Mouse (Mus musculus) cerebellum, postnatal 25 days (tissue): Measurements from ENCODE around the gene Cox11.

ENCODE experiments used
- DNase-seq, 2 experiments: peaks; one replicate each; pipeline ENCODE4 v3.0.0; 2021; ENCODE audit warnings: mixed read lengths in 2 of 2

The Cox11 gene

DNA sequence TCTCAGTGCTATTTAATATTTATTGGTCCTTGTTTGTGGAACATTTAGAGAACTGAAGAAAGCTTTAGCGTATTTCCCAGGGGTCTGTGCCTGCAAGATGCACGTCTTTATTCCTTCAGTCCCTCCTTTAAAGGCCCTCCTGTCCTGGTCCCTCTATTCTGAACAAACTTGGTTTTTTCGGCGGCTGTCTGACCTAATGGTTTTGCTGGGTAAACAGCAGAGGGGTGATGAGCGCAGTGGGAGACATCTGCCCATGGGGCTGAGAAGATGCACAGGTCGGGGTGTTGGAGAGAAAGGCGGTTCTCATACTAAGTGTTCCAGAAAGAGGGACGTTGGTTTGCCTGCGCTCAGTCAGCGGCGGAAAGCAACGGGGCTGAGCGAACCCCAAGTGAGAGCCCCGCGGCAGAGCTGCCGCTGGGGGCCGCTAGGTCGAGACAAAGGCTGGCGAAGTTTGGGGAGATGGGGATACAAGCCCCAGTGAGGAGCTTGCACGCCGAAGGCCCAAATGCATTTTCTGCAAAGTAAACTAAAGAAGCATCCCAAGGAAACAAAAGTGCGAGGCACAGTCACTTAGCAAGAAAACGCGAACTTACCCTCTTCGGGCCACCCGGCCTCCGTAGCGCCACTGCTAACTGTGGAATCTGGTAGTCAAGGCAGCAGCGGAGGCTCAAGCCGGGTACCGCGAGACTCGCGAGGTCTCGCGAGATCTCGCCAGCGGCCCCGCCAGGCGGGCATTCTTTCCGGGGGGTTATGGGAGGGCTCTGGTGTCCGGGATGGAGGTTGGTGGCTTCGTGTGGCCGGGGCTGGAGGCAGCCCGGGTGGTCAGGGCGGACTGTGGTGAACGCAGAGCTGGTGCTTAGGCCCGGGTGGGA lies at the start of gene Cox11, which contains the start of gene Stxbp4:
Gene Cox11 (plus strand): TSS at position 734 of the 872 bp plus-strand sequence.
Gene Stxbp4 (minus strand): TSS at position 645 of the 872 bp plus-strand sequence.
- DNase-seq = peak; percentile 96 to 98

DNA sequence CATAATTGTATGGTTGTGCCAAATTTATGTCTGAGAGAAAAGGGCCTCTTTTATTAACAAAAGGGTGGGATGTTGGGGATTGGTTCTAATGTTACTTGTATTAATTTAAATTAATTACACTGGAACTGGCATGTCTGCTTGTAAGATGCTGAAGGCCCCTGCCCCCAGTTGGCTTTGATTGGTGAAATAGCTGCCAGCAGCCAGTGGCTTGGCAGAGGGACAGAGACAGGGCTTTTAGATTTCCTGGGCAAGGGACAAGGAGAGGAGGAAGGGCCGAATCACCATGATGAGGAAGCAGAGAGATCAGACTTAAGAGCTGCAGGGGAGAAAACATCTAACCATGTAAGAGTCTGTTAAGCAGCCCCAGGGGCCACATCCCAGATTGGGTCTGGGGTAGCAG lies 47.0 kb upstream of the Cox11 start:
- no peak for DNase-seq

DNA sequence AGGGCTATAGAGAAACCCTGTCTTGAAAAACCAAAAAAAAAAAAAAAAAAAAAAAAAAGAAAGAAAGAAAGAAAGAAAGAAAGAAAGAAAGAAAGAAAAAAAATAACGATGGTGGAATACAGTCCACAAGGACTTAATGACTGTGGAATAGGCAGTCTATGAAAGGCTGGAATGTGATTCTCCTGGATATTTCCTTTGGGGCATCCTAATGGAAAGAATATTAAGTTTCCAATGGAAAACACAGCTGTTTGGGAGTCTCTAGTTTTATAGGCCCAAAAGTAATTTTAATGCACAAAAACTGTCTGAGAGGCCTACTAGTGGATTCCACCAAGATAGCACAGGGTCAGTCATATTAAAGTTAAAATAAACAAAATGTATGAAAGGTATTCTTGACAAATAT lies 42.1 kb upstream of the Cox11 start:
- DNase-seq = no peak

GRCm38 (mm10) chr11:90603066-90603465 lies 34.9 kb upstream of the Cox11 start:
- no peak for DNase-seq

DNA sequence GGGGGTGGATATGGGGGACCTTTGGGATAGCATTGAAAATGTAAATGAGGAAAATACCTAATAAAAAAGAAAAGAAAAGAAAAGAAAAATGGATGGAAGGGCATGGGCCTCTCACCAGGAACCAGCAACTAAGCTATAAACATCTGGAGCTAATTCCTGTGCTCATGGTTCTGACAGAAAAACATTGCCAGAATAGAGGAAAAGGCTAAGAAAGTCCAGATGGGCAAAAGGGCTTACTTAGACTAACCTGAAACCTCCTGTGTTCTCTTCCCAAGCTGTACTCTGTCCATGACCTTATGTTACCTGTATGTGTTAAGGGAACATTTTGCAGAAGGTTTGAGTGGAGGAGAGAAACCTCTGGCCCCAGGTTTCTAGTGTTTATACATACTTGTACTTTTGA lies 25.9 kb upstream of the Cox11 start:
- no peak for DNase-seq

GRCm38 (mm10) chr11:90614743-90615142 lies 23.2 kb upstream of the Cox11 start:
- DNase-seq = no peak

- DNase-seq = no peak
Measured at GRCm38 (mm10) chr11:90616431-90616830, 21.5 kb upstream of the Cox11 start.

- no peak for DNase-seq
Measured at GRCm38 (mm10) chr11:90622044-90622443, 15.9 kb upstream of the Cox11 start.

- no peak for DNase-seq
Measured at GRCm38 (mm10) chr11:90622500-90622899, 15.5 kb upstream of the Cox11 start.

- DNase-seq = peak in 1 of 2 experiments; percentile 45
Measured at GRCm38 (mm10) chr11:90623477-90623876, 14.5 kb upstream of the Cox11 start.

GRCm38 (mm10) chr11:90625174-90625573 lies 12.8 kb upstream of the Cox11 start:
- DNase-seq = no peak

- DNase-seq = no peak
Measured at GRCm38 (mm10) chr11:90627751-90628150, 10.2 kb upstream of the Cox11 start.

DNA sequence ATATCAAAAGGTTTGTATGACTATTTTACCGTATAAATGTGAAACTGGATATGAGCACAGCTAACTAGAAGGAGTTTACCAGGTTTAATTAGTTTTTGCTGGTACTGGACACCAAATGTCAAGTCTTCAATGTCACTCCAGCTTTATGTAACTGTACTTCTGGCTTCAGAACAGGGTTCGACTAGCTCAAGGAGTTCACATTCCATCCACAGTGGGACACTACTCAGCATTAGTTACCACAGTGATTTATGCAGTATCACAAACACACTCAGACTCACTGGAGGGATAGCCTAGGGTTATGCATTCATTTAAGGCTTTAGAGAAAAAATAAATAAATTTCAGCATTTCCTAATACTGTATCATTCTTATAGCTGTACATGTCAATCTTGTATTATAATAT lies 5.5 kb upstream of the Cox11 start:
- no peak for DNase-seq

DNA sequence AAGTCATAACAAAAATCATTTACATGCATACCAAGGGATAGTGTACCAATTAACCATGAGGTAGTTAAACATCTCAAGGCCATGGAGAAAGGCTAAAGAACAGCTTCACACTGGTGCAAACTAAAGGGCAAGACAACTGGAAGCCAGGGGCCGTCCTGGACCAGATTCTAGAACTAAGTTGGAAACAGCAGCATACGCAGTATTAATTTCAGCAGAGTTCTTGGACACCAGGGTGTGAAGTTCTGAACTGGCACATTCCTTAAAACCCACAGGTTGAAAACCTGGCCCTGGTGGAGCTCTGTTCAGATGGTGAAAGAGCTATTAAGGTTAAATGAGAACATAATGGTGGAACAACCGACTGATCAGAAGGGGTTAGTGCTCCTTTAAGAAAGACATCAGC lies 3.3 kb upstream of the Cox11 start:
- no peak for DNase-seq

- peak in 1 of 2 experiments; percentile 75 for DNase-seq
Measured at GRCm38 (mm10) chr11:90638312-90638830, 398 bp downstream of the Cox11 start.

- peak in 1 of 2 experiments; percentile 30 for DNase-seq
Measured at GRCm38 (mm10) chr11:90649777-90650176, 11.8 kb downstream of the Cox11 start.

GRCm38 (mm10) chr11:90650231-90650885 lies 12.4 kb downstream of the Cox11 start:
- DNase-seq = no peak

GRCm38 (mm10) chr11:90652603-90653002 lies 14.6 kb downstream of the Cox11 start:
- DNase-seq = no peak

GRCm38 (mm10) chr11:90657527-90657926 lies 19.6 kb downstream of the Cox11 start:
- no peak for DNase-seq

DNA sequence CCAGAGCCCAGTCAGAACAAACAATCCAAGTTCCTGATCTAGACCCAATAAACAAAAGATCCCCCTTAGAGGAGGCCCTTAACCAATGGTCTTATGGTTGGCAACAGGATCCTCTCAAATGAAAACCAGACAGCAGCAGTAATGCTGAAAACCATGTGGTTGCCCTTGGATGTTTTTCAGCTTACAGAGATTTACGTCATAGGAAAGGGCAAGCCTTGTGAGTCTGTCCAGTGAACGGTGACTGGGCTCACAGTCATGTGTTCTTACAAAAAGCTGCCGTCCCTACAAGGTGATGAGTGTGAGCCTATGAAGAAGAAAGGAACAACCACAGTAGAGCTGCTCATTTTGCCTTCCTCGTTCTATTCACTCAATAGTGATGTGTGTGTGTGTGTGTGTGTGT lies 22.7 kb downstream of the Cox11 start:
- DNase-seq = no peak

GRCm38 (mm10) chr11:90663052-90663451 lies 25.1 kb downstream of the Cox11 start:
- DNase-seq = no peak

- DNase-seq = no peak
Measured at GRCm38 (mm10) chr11:90663618-90664297, 25.8 kb downstream of the Cox11 start.

GRCm38 (mm10) chr11:90664345-90664986 lies 26.5 kb downstream of the Cox11 start:
- DNase-seq = no peak
